Mouse (Mus musculus) CH12.LX (cell line): ENCODE measurements around the gene Tnfsf10.

Experiments used
- BHLHE40 ChIP-seq: IDR thresholded peaks from 2 replicates; pipeline ENCODE4 v1.6.1; 2011; ENCODE audit warnings: mild to moderate bottlenecking, low read depth, low read length, improper control_type of control experiment
- CHD2 ChIP-seq: IDR thresholded peaks from 2 replicates; pipeline ENCODE4 v1.6.1; 2011; ENCODE audit warnings: low read length, improper control_type of control experiment
- CTCF ChIP-seq, 2 experiments: IDR thresholded peaks in 1 of 2; conservative IDR thresholded peaks in 1 of 2; 2 replicates each; pipeline ENCODE4 v1.5.1; 2011 to 2012; ENCODE audit warnings: low read depth in 2 of 2, low read length in 2 of 2, improper control_type of control experiment in 1 of 2, inconsistent platforms in 1 of 2, mild to moderate bottlenecking in 1 of 2, moderate library complexity in 1 of 2
- KAT2A ChIP-seq: IDR thresholded peaks from 2 replicates; pipeline ENCODE4 v1.6.1; 2012; ENCODE audit warnings: low read length, improper control_type of control experiment, inconsistent platforms; ENCODE audit not compliant: insufficient replicate concordance
- MAZ ChIP-seq: IDR thresholded peaks from 2 replicates; pipeline ENCODE4 v1.6.1; 2012; ENCODE audit warnings: low read depth, mild to moderate bottlenecking, inconsistent platforms, low read length, improper control_type of control experiment, moderate library complexity
- MEF2A ChIP-seq: IDR thresholded peaks from 2 replicates; pipeline ENCODE4 v1.6.1; 2014; ENCODE audit warnings: low read depth, mild to moderate bottlenecking, inconsistent platforms, low read length, improper control_type of control experiment, borderline replicate concordance
- MXI1 ChIP-seq: IDR thresholded peaks from 2 replicates; pipeline ENCODE4 v1.6.1; 2011; ENCODE audit warnings: mild to moderate bottlenecking, low read depth, low read length, improper control_type of control experiment
- PAX5 ChIP-seq: IDR thresholded peaks from 2 replicates; pipeline ENCODE4 v1.6.1; 2012; ENCODE audit warnings: low read length, inconsistent platforms, mixed read lengths
- POLR2A ChIP-seq: IDR thresholded peaks from 2 replicates; pipeline ENCODE4 v1.6.1; 2011; ENCODE audit warnings: low read depth, mild to moderate bottlenecking, improper control_type of control experiment, low read length
- RCOR1 ChIP-seq: conservative IDR thresholded peaks from 2 replicates; pipeline ENCODE4 v1.6.1; 2012; ENCODE audit warnings: low read depth, mild to moderate bottlenecking, inconsistent platforms, low read length, improper control_type of control experiment
- ZKSCAN1 ChIP-seq: IDR thresholded peaks from 2 replicates; pipeline ENCODE4 v1.6.1; 2012; ENCODE audit warnings: low read depth, inconsistent platforms, low read length, improper control_type of control experiment, borderline replicate concordance
- ZNF384 ChIP-seq: IDR thresholded peaks from 2 replicates; pipeline ENCODE4 v1.6.1; 2012; ENCODE audit warnings: low read depth, low read length, improper control_type of control experiment, inconsistent platforms

GRCm38 (mm10) chr3:27359100-27359720 is 42.4 kb downstream of the Tnfsf10 start:
- no peak for TF ChIP-seq CTCF (conservative IDR thresholded peaks at IDR 0.05 in 1 of 2, IDR thresholded peaks at IDR 0.05 in 1 of 2; ENCODE audit: low read depth in 2 of 2, low read length in 2 of 2)
- TF ChIP-seq ZKSCAN1, result no peak
- no peak for TF ChIP-seq BHLHE40
- TF ChIP-seq MXI1, result no peak
- TF ChIP-seq ZNF384, result no peak
- TF ChIP-seq MAZ, result no peak
- TF ChIP-seq MEF2A, result no peak
- TF ChIP-seq POLR2A, result no peak
- TF ChIP-seq KAT2A, result no peak
- TF ChIP-seq CHD2, result no peak
- TF ChIP-seq PAX5, result no peak
- TF ChIP-seq RCOR1, result no peak
